Mouse (Mus musculus) neural tube, embryonic 13.5 days (tissue): Measurements from ENCODE around the gene Wfdc11. TPM values are rescaled to one million over a fixed set of nuclear protein-coding genes. Genes with fewer than 3 reads are reported as not detected.
"Not testable (repeated sequence)": the region's sequence is repeated elsewhere in the genome, so short reads cannot be mapped to it uniquely, and the experiment has no call there.

Source experiments
- ATAC-seq: fragments of 200-750 bp; cut with Nextera tagmentation; 2 replicates; pipeline ENCODE4 v1.8.0; 2017; ENCODE audit warnings: low read depth, mild to moderate bottlenecking, moderate TSS enrichment, moderate library complexity
- H3K27ac ChIP-seq: fragments of 300-500 bp; sonication (generic); replicated peaks from 2 replicates; pipeline ENCODE4 v1.5.1; 2015; ENCODE audit warnings: moderate library complexity, mild to moderate bottlenecking, inconsistent platforms
- H3K27me3 ChIP-seq: fragments of 300-500 bp; sonication (generic); 2 replicates; pipeline ENCODE4 v1.6.1; 2015; ENCODE audit warnings: mild to moderate bottlenecking, inconsistent platforms
- H3K36me3 ChIP-seq: fragments of 300-500 bp; sonication (generic); 2 replicates; pipeline ENCODE4 v1.6.1; 2015; ENCODE audit warnings: mild to moderate bottlenecking, inconsistent platforms
- H3K4me1 ChIP-seq: fragments of 300-500 bp; sonication (generic); replicated peaks from 2 replicates; pipeline ENCODE4 v1.6.1; 2015; ENCODE audit warnings: inconsistent platforms
- H3K4me2 ChIP-seq: fragments of 300-500 bp; sonication (generic); 2 replicates; pipeline ENCODE4 v1.6.1; 2015; ENCODE audit warnings: inconsistent platforms, mild to moderate bottlenecking, moderate library complexity
- H3K4me3 ChIP-seq: fragments of 300-500 bp; sonication (generic); 2 replicates; pipeline ENCODE4 v1.5.1; 2015; ENCODE audit warnings: mild to moderate bottlenecking, inconsistent platforms
- H3K9ac ChIP-seq: fragments of 300-500 bp; sonication (generic); 2 replicates; pipeline ENCODE4 v1.6.1; 2015; ENCODE audit warnings: moderate library complexity, mild to moderate bottlenecking, inconsistent platforms
- H3K9me3 ChIP-seq: fragments of 300-500 bp; sonication (generic); 2 replicates; pipeline ENCODE4 v1.6.1; 2016; ENCODE audit warnings: inconsistent platforms
- WGBS: fragments of 180-500 bp; shearing (Covaris S2); methylation state at CpG from one replicate; pipeline ENCODE4 v1.1.7; 2015; 5-methylcytosine and 5-hydroxymethylcytosine counted together
- polyA plus RNA-seq: library from polyadenylated mRNA; unstranded; fragments of >200 nt; fragmentation: Nextera tagmentation; extraction: Ambion mirVana; gene quantifications from 2 replicates; pipeline ENCODE4 v1.2.1, GENCODE M21; 2015

Gene Wfdc11
- polyA plus RNA-seq, 1 experiment from 2014 or later: not detected

DNA sequence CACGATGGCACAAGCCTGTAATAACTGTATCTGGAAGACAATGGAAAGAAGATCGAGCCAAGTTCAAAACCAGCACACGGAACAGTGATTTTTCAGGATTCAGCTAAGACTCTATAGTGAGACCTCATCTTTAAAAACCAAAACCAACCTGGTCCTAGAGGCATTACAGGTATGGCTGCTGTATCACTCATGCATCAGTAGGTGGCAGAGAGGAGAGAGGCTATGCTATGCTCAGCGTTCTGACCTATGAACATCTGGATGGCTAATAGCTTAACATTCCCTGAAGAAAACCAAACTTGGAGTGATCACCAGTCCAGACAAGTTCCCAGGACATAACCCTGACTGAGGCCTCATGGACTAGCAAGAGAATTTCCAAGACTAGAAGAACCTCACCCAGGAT, 52.1 kb downstream of the Wfdc11 start:
- ATAC-seq: no peak
- H3K9me3 ChIP-seq: no peaks in the 10 kb centered on the region
- H3K36me3 ChIP-seq: no peaks in the 10 kb centered on the region
- no peaks in the 10 kb centered on the region for H3K27me3 ChIP-seq
- no peak overlapping the region for H3K4me3 ChIP-seq
- H3K4me1 ChIP-seq: no peaks in the 10 kb centered on the region
- H3K4me2 ChIP-seq: no peak overlapping the region
- H3K27ac ChIP-seq: no peak overlapping the region
- H3K9ac ChIP-seq: no peak overlapping the region
- WGBS: 84% methylated on average over 4 of the region's 4 CpGs

DNA sequence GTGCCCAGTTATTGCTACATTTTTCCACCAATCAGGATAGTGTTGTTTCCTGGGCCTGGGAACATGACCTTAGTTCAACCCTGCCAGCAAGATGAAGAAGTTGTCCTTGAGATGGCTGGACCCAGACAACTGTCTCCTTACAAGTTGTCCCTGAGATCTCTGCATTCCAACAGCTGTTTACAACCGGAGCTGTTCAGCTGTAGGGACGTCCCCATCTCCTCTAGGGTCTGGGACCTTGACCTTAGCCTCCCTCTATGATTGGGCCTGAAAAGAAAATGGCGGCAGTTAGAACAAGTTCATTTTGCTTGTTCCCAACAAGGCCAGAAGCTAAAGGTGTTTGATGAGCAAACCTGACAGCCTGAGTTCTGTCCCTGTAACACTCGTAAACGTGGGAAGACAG, 54.8 kb downstream of the Wfdc11 start:
- H3K27me3 ChIP-seq: no peaks in the 10 kb centered on the region
- no peaks in the 10 kb centered on the region for H3K4me1 ChIP-seq
- no peak overlapping the region for H3K9ac ChIP-seq
- H3K9me3 ChIP-seq: no peaks in the 10 kb centered on the region
- no peak overlapping the region for H3K4me2 ChIP-seq
- H3K36me3 ChIP-seq: no peaks in the 10 kb centered on the region
- H3K27ac ChIP-seq: no peak overlapping the region
- no peak overlapping the region for H3K4me3 ChIP-seq
- 76% methylated on average over 5 of the region's 5 CpGs for WGBS
- no peak for ATAC-seq

DNA sequence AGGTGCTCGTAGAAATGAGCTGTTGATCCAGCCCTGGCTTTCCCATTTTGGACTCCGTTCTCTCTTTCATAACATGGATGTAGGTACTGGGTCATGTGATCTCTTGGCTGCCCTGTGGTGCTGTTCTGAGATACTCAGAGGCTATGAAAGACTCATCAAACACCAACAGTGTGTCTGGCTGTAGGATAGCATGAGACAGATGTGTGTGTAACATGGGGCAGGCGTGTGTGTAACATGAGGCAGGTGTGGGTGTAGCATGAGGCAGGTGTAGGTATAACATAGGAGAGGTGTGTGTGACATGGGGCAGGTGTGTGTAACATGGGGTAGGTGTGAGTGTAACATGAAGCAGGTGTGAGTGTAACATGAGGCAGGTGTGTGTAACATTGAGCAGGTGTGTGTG, 58.5 kb downstream of the Wfdc11 start:
- Histone ChIP-seq H3K9me3 (no peaks in the 10 kb centered on the region), H3K4me1 (no peaks in the 10 kb centered on the region), H3K27me3 (no peaks in the 10 kb centered on the region), H3K36me3 (no peaks in the 10 kb centered on the region), H3K27ac (no peak overlapping the region), H3K4me2 (no peak overlapping the region), H3K9ac (no peak overlapping the region), H3K4me3 (no peak overlapping the region)
- WGBS: 91% methylated on average over 3 of the region's 3 CpGs
- no peak for ATAC-seq

DNA sequence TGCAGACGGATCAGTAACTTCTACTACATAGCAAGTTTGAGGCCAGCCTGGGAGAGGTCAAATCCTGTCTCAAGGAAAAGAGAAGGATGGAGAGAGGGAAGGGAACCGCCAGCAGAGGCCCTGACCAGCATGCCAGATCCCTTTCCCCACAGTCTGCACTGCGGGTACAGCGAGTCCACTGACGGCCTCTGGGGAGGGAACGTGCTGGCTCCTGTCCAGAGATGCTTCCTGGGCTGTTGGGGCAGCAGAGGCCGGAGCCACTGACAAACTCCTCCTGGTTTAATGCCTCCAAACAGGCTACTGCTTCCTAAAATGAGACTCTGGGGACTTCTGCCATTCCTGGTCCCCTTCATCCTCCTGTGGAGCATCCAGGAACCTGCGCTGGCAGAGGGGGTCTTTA, 60.4 kb downstream of the Wfdc11 start, which contains the start of the genes Wfdc6b and Wfdc8:
Gene Wfdc6b, plus strand, starts transcription at position 52 of the 400 bp plus-strand sequence.
Gene Wfdc8, minus strand, starts transcription at position 156 of the 400 bp plus-strand sequence.
- H3K36me3 ChIP-seq, ATAC-seq, H3K4me1 ChIP-seq, H3K9me3 ChIP-seq, H3K4me2 ChIP-seq, H3K27ac ChIP-seq, H3K9ac ChIP-seq, H3K4me3 ChIP-seq, H3K27me3 ChIP-seq: not testable (repeated sequence)
- WGBS: 59% methylated on average over 8 of the region's 8 CpGs

Other genes starting within 250 kb of the Wfdc11 start
- 9.4 and 12.1 TPM in 2 replicates for gene Sdc4, start 230.2 kb downstream of the Wfdc11 start, polyA plus RNA-seq
- 71.2 and 77.5 TPM in 2 replicates for gene Sys1, start 217.1 kb downstream of the Wfdc11 start, polyA plus RNA-seq
- gene Gm20458, start 213.1 kb downstream of the Wfdc11 start, polyA plus RNA-seq: 3.3 and 7.7 TPM in 2 replicates
- not detected in 2 replicates for gene Trp53tg5, start 200.4 kb downstream of the Wfdc11 start, polyA plus RNA-seq
- 10.3 and 11.9 TPM in 2 replicates for gene Dbndd2, start 188.0 kb downstream of the Wfdc11 start, polyA plus RNA-seq
- gene Pigt, start 176.6 kb downstream of the Wfdc11 start, polyA plus RNA-seq: 69.1 and 71.8 TPM in 2 replicates
- 2.2 and 4.2 TPM in 2 replicates for gene Wfdc2, start 111.7 kb downstream of the Wfdc11 start, polyA plus RNA-seq
- gene Spint3, start 100.6 kb downstream of the Wfdc11 start, polyA plus RNA-seq: not detected in 2 replicates
- not detected in 2 replicates for gene Wfdc6a, start 88.6 kb downstream of the Wfdc11 start, polyA plus RNA-seq
- gene Eppin, start 80.5 kb downstream of the Wfdc11 start, polyA plus RNA-seq: not detected in 2 replicates
- not detected in 2 replicates for gene Wfdc6b, start 60.6 kb downstream of the Wfdc11 start, polyA plus RNA-seq
- not detected in 2 replicates for gene Wfdc8, start 60.5 kb downstream of the Wfdc11 start, polyA plus RNA-seq
- not detected in 2 replicates for gene Wfdc16, start 35.3 kb downstream of the Wfdc11 start, polyA plus RNA-seq
- not detected in 2 replicates for gene Wfdc10, start 18.0 kb downstream of the Wfdc11 start, polyA plus RNA-seq
- not detected in 2 replicates for gene Wfdc9, start 17.5 kb downstream of the Wfdc11 start, polyA plus RNA-seq
- gene Wfdc13, start 11.0 kb upstream of the Wfdc11 start, polyA plus RNA-seq: not detected in 2 replicates
- gene Spint4, start 24.4 kb upstream of the Wfdc11 start, polyA plus RNA-seq: not detected in 2 replicates
- gene Spint5, start 41.2 kb upstream of the Wfdc11 start, polyA plus RNA-seq: not detected in 2 replicates
- 1.0 and 1.2 TPM in 2 replicates for gene Wfdc3, start 71.8 kb upstream of the Wfdc11 start, polyA plus RNA-seq
- gene Dnttip1, start 71.9 kb upstream of the Wfdc11 start, polyA plus RNA-seq: 67.1 and 71.4 TPM in 2 replicates
- 80.8 and 108 TPM in 2 replicates for gene Ube2c, start 95.8 kb upstream of the Wfdc11 start, polyA plus RNA-seq
- 9.3 and 25.7 TPM in 2 replicates for gene Tnnc2, start 105.9 kb upstream of the Wfdc11 start, polyA plus RNA-seq
- 17.1 and 22.9 TPM in 2 replicates for gene Snx21, start 111.7 kb upstream of the Wfdc11 start, polyA plus RNA-seq
- gene Acot8, start 130.8 kb upstream of the Wfdc11 start, polyA plus RNA-seq: 20.3 and 21.5 TPM in 2 replicates
- gene Zswim3, start 131.0 kb upstream of the Wfdc11 start, polyA plus RNA-seq: 14.2 and 16.7 TPM in 2 replicates
- 22.3 and 23.7 TPM in 2 replicates for gene Zswim1, start 148.6 kb upstream of the Wfdc11 start, polyA plus RNA-seq
- gene Spata25, start 154.4 kb upstream of the Wfdc11 start, polyA plus RNA-seq: not detected in 2 replicates
- 97.5 and 109 TPM in 2 replicates for gene Ctsa, start 158.8 kb upstream of the Wfdc11 start, polyA plus RNA-seq
- 4.9 and 5.4 TPM in 2 replicates for gene Neurl2, start 159.4 kb upstream of the Wfdc11 start, polyA plus RNA-seq
- 126 and 132 TPM in 2 replicates for gene Pltp, start 183.6 kb upstream of the Wfdc11 start, polyA plus RNA-seq
- 80.8 and 93.1 TPM in 2 replicates for gene Pcif1, start 205.2 kb upstream of the Wfdc11 start, polyA plus RNA-seq
- 13.3 and 14.2 TPM in 2 replicates for gene Zfp335, start 237.7 kb upstream of the Wfdc11 start, polyA plus RNA-seq